Mouse (Mus musculus) retina, postnatal 7 days (tissue): ENCODE measurements at regions not wholly inside any gene's neighbourhood (a gene's known extent, or its start where the extent isn't known, plus 50 kb on each side); places are given as distances from the start of the nearest gene placed in this dataset.

Experiments
- DNase-seq: peaks from one replicate; pipeline ENCODE4 v3.0.0-alpha.2; 2012; ENCODE audit warnings: low read depth, low spot score

DNA sequence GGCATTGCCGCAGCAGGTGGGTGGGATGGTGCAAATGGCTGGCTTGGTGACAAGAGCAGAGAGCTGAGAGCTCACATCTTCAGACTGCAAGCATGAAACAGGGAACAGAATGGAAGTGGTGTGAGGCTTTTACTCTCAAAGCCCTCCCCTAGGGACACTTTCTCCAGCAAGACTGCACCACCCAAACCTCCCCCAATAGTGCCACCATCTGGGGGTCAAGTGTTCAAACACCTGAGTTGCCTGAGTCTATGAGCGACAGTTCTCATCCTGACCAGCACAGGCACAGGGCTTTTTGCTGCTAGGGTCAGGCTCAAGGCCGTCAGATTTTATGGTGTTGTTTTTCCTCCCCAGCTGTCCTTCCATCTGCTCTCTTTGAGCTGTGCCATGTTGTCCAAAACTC, 337.9 kb upstream of the Eif4g2 start:
- no peak for DNase-seq

GRCm38 (mm10) chr7:111417735-111418134, 334.9 kb upstream of the Eif4g2 start:
- DNase-seq = no peak

DNA sequence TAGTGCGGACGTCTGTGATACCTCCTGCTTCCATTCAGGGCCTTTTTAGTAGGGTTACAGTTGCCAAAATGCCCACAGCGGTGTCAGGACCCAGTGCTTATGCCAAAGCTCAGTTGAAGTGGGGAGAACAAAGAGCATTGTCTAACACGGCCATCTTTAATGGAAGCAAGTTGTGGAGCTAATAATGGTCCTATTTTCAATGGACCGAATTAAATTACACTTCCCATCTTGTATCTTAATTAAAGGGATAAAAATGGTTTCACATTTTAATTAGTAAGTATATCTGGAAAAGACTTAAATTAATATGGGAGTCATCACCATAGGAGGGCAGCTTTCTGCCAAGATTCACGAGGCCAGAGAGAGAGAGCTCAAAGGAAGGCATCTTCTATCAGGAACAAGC, 333.2 kb upstream of the Eif4g2 start:
- no peak for DNase-seq

- DNase-seq = no peak
Measured at GRCm38 (mm10) chr7:111413745-111414144, 330.9 kb upstream of the Eif4g2 start.

DNA sequence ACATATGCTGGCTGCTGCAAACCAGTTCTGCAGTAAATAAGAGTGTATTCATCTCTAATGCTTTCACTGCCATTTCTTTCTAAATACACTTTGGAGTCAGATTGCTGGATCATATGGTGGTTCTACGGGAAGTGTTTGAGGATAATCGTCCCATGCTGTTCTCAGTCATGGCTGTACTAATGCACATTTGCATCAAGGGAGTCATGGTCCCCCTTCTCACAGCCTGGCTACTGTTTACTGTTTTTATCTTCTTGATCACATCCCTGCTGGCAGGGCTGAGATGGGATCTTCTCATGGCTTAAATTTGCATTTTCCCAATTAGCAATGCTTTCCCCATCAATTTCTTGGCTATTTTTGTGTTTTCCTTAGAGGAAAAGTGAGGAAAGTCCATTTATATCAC, 330.1 kb upstream of the Eif4g2 start:
- no peak for DNase-seq

DNA sequence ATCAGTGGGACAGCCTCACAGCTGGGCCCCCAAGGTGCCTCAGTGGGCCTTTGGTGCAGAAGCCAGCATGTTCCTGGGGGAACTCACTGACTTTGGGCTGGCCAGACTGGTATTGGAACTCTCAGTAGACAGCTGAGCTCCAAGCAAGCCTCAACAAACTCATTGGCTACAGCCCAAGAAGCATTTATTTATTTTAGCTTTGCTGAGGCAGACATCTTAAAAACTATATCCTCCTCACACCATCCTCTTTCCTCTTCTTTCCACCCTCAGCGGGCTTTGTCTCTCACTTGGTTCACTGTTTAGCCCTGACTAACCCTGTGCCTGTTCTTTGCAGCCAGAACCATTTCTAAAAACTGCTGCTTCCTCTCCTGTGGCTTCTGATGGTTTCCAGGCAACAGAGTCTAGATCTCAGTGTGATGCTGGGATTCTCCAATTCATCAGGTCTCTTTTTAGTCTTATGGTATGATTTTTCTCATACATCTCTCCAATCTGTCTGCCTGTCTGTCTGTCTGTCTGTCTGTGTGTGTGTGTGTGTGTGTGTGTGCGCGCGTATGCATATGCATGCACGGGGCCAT, 328.6 kb upstream of the Eif4g2 start:
- DNase-seq = no peak

- DNase-seq = no peak
Measured at GRCm38 (mm10) chr7:111395972-111396371, 313.1 kb upstream of the Eif4g2 start.

- no peak for DNase-seq
Measured at GRCm38 (mm10) chr7:111395111-111395510, 312.3 kb upstream of the Eif4g2 start.

DNA sequence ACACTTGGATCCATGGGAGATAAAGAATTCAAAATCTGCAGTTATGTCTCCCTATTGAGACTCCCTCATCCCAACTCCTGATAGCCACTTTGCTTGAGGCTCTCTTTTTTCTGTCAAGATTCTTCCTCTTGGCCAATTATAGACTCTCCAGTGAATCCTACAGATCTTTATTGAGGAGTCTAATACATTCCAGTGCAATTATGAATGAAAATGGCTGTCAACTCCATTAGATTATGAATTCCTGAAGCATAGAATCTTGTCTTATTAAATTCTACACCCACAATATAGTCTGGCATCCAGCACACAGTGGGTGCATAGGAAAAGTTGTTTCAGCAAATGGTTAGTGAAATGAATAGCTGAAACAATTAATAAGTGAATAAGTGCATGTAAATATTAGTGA, 311.0 kb upstream of the Eif4g2 start:
- DNase-seq = no peak

DNA sequence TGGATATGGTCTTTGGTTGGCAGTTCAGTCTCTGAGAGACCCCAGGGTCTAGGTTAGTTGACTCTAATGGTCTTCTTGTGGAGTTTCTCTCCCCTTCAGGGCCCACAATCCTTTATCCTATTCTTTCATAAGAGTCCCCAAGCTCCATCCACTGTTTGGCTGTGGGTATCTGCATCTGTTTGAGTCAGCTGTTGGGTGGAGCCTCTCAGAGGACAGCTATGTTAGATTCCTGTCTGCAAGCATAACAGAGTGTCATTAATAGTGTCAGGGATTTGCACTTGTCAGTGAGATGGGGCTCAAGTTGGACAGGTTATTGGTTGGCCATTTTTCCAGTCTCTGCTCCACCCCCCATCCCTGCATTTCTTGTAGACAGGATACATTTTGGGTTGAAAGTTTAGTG, 306.9 kb upstream of the Eif4g2 start:
- DNase-seq = no peak

- no peak for DNase-seq
Measured at GRCm38 (mm10) chr7:111374534-111374933, 291.7 kb upstream of the Eif4g2 start.

DNA sequence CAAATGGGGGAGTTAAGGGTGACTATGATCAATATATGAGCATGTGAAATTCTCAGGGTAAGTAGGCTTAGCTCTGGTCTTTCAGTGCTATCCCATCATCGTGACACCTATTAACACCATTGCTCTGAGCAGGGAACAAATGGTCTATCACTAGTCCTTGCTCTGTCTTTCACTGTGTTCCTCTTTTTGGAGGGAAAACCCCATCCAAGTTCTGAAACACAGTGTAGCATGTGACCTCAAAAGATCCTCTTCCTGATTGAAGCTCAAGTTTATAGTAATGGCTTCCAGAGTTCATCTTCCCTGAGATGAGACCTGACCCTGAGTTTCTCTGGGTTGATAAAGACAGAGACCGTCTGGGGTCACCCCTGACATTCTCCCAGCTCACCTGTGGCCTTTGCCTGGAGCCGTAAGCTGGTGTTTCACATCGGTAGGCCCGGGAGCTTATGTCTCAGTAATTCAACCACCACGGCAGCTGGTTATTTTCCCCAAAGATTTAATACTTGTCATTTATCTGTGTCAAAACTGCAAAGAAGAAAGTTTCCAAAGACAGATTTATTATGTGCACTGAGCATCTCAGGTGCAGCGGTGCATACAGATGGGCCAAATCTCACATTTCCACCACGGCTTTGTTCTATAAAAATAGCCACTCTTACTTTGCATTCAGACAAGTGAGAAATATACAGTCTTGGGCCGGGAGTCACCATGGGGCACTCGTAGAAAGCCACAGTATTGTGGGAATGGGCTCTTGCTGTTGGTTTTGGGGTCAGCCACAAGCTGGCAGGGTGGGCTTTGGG, 290.7 kb upstream of the Eif4g2 start:
- DNase-seq = no peak

DNA sequence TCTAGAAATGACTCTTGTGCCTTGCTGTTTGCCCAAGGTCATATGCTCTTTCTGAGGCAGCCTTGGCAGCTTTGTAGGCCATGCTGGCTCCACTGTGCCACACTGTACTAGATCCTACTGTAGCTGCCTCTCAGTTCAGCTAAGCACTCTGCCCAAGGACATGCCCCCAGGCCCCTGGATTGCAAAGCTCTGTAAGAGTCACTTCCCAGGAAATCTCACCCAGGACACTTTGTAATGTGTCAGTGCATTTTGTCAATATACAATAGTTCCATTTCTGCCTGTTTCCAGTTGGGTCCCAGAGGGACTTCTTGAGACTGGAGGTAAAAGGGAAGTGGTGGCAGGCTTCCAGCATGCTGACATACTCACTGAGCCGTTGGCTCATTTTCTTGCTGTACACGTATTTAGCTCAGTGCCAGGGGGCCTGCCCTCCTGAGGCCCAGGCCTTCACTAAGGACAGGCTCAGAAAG, 287.6 kb upstream of the Eif4g2 start:
- no peak for DNase-seq

DNA sequence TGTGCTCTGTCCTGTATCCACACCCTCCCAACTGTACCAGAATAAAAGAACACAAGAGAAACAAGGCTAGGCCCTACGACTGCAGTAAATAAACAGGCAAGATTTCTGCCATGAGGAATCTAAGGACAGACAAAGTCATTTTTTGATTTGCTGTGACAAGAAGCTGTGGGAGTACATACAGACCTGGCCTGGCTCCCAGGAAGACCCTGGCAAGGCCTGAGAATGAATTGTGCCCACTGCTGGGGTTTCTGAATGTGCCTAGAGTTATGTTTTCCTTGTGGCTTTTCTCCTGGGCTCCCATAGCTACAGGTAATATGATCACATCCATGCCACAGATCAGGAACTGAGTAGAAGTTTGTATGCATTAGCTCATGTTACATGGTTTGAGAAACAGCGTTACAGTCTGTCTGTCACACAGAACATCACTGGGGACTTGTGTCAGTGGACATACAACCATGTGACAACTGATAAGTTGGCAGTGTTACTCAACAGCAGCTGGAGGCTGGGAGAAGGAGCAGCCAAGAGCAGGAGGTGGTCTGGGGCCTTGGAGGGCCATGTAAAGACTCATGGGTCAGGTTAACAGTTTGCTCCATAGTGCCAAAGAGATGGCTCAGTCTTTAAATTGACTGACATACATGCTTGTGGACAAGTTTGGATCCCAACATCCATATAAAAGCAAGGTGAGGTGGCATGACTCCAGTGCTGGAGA, 285.6 kb upstream of the Eif4g2 start:
- DNase-seq = no peak

- DNase-seq = no peak
Measured at GRCm38 (mm10) chr7:111366951-111367653, 284.3 kb upstream of the Eif4g2 start.

GRCm38 (mm10) chr7:111365384-111365783, 282.6 kb upstream of the Eif4g2 start:
- no peak for DNase-seq

DNA sequence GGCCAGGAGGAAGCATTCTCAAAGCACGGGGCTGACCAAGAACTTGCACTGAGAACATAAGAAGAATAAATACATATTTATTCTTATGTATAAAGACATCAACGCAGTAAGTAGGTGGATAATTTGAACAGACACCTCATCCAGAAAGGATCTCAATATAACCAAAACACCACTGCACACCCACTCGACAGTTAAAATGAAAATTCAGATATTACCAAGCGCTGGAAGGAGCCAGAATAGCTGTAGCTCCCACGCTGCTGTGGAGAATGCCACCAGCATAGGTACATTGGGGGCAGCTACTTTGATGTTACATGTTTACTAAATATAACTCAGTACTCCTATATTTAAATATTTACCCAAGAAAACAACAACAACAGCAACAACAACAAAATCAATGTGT, 280.4 kb upstream of the Eif4g2 start:
- no peak for DNase-seq

GRCm38 (mm10) chr7:111362646-111363045, 279.8 kb upstream of the Eif4g2 start:
- DNase-seq = no peak

DNA sequence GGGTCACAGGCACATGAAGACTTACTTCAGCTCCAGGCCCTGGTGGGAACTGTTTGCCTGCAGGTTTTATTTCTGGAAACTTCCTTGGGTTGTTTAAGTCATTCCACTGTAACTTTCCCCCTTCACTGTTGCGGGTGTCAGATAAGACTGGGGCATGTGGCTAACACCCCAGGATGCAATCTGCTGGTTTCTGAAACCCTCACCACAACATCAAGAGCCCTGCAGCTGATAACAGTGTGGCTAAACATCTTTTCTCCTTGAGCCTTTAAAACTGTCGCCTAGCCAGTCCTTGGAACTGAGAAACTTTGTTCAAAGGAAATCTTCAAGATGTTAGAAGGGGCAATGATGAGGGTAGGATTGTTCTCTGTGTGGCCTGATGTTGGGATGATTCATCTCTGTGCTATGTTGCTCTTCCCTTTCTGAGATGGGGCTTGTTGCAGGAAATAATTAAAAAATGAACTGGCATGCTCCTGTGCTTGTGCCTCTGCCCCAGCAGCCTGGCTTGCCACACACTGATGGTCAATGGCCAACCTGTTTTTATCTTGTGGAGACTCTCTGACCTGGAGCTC, 272.3 kb upstream of the Eif4g2 start:
- no peak for DNase-seq

- DNase-seq = no peak
Measured at GRCm38 (mm10) chr7:111354066-111354465, 271.2 kb upstream of the Eif4g2 start.

DNA sequence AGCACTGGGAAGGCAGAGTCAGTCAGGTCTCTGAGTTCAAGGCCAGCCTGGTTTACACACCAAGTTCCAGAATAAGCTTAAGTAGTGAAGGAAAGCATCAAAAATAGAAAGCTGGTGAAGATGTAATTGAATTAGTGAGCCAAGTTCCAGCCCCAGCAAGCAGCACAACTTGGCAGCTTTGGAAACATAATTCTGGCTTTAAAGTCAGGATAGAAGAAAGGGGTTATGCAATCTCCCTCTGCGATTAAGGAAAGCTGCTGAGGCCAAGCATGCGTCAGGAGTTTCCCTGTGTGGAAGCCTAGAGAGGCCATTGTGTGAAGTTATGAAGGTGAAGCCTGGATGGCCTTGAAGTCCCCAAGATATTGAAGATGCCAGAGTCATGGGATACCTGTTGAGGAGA, 269.3 kb upstream of the Eif4g2 start:
- DNase-seq = no peak

DNA sequence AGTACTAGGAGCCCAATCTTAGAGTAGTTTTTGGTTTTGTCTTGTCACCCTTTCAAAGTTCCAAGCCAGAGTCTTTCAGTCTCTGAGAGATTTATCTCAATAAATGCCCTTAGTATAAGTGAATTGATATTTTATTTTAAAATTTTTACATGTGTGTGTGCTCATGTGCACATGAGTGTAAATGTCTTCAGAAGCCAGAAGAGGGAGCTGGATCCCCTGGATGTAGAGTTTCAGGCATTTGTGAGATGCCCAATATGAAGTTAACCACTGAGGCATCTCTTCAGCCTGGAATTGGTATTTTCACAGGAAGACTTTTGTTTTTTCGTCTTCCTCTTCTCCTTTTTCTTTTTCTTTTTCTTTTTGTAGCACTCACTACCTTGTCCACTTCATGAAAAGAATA, 262.3 kb upstream of the Eif4g2 start:
- DNase-seq = no peak
